Mouse (Mus musculus) layer of hippocampus, postnatal 25 days (tissue): ENCODE data around the gene Btbd7. TPM values are rescaled to one million over a fixed set of nuclear protein-coding genes. Genes with fewer than 3 reads are reported as not detected.
A peak's percentile ranks its signal among the peaks of the same experiment; 100 is the strongest.

Source experiments
- DNase-seq, 2 experiments: peaks; one replicate each; pipeline ENCODE4 v3.0.0; 2022; ENCODE audit warnings: mixed read lengths in 2 of 2, low spot score in 1 of 2; ENCODE audit errors: extremely low spot score in 1 of 2
- total RNA-seq, 2 experiments: library from RNA; stranded (reverse); gene quantifications; 2 replicates each; pipeline ENCODE4 v1.2.3; 2021

Gene Btbd7
- total RNA-seq, 2 experiments from 2014 or later, result 16.3 to 19.2 TPM

DNA sequence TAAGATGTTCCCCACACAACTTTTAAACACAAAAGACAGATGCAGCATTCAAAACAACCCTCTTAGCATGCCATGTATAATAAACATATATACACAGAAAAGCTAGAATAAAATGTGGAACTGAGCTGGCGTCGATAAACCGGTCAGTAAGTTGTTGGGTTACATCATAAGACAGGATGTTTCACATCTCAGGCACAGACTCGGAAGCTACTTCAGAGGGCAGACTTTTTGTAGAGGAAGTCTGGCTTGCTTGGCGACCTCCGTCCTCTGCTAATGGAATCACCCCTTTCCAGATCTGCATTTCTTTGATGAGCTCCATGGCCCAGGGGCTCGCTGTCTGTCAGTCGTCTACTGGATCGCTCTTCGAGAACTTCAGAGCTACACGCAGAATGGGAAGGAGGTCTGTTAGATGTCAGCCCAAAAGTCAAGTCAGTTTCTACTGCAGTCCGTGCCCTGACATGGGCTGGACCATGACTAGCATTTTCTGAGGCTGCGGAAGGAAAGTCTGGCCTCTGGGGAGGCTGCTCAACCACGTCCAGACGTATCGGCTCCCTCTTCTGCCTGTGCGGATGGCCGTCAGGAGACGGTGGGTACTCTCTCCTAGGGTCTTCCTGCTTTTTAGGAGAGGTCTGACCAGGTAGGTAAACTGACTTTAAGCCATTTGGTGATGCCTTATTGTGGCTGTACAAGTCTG lies 93.2 kb downstream of the Btbd7 start:
- DNase-seq, result no peak

GRCm38 (mm10) chr12:102782841-102783240 lies 95.4 kb downstream of the Btbd7 start:
- no peak for DNase-seq

DNA sequence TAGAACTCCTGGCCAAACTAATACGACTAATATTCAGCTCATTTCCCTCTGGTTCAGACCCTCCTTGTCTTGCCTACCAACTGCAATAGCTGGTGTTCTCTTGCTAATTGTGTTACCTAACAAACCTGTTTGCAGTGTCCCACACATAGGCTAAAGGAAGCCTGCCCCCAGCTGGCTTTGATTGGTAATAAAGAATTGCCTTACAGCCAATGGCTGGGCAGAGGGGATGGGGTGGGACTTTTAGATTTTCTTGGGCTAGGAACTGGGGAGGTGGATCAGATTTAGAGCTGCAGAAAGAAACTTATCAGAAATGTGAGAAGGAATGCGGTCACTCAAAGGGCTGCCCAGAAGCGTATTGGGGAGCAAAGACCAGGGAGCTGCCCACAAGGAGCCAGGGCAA lies 98.8 kb downstream of the Btbd7 start:
- DNase-seq, result no peak

GRCm38 (mm10) chr12:102778151-102778550 lies 100.1 kb downstream of the Btbd7 start:
- no peak for DNase-seq

DNA sequence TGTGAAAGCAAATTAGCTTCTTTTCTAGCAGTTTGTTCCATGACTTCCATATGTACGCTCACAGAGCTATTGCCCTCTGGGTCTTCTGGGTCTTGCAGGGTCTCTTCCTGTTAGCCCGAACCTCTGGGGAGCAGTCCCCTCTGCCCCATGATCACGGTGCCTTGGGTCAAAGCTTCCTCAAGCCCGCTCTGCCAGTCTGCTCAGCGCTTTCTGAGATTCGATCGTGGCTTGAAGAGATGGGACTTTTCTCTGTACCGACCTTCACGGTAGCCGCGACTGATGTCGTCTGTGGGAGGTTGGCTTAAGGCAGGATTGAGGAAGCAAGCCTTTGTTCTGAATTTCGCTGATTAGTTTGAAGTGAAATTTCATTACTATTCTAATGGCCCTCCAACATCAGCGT lies 102.2 kb downstream of the Btbd7 start:
- DNase-seq, result no peak

DNA sequence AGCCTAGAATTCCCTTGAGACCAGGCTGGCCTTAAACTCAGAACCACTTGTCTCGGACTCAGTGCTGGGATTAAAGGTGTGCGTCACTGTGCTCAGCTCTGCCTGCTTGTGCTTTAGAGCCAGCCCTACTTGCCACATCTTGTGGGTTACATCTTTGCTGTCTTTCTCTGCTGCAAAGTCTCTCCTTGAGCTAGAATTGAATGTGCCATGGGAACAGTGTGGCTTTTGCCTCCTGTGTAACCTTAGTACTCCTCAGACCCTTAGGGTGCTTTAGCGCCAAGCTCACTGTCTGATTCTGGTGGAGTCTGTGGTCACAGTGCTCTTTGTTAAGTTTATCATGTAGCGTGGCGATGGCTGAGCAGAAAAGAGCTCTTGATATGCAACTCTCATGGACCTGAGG lies 105.6 kb downstream of the Btbd7 start:
- DNase-seq, result no peak

DNA sequence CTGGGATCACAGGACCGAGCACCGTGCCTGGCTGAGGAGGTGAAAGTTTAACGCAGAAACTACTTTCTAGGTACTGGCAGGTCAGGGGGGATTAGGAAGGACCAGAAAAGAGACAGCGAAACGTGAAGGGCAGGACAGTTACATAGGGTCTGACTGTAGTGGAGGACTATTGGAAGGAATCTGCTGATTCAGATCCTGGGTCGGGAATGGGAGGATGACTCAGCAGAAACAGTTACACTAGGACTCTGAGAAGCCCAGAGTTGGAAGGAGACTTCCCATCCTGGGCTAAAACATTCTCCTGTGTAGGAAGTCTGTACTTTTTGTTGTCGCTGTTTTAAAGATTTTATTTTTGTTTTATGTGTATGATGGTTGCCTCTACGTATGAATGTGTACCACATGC lies 106.7 kb downstream of the Btbd7 start:
- no peak for DNase-seq

GRCm38 (mm10) chr12:102769000-102769399 lies 109.3 kb downstream of the Btbd7 start:
- no peak for DNase-seq

DNA sequence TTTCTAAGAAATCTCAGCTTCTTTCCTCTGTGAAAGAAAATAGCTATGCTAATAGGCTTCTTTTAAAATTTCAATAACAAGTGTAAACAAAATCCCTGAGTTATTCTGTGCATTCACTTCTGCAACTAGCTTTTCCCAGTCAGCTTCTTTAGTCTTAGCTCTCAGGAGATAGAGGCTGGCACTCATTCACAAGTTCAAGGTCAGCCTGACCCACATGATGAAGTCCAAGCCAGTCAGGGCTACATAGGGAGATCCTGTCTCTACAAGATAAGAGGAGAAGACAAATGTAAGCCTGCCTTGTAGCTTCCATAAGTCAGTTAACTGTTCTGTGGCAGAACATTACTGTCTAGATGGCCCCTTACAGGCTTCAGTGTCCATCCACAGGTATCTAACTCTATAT lies 114.6 kb downstream of the Btbd7 start:
- DNase-seq, result no peak

DNA sequence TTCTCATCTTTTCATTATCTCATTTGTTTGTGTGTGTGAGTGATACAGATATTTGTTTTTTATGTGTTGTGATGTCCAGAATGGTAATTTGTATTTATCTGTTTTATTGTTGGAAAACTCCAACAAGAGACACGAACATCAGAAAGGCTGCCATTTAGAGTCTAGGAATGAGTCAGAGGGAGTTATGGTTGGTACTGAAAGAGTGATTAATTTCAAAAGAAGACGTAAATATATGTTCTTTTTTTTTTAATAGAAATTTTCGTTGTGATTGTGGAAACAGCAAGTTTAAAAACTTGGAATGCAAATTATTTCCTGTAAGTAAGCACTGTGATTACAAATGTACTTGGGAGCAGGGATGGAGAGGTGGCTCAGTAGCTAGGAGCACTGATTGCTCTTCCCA lies 116.6 kb downstream of the Btbd7 start:
- DNase-seq, result no peak

DNA sequence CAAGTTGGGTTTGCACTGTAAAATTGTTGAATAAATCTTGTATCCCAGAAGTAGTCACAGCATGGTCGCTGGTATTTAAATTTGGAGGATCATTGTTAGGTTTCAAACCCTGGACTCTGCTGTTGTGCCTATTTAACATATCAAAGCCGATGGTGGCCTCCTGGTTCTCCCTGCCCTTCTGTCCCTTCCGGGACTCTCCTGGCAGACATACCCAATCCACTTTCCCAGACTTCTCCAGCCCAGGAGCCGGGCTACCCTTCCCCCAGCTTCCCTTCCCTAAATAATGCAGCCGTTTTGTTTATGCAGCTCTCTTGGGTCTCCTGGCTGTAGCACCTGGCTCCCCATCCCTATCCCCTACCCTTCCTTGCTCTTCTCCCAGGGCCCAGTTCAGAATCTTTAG lies 119.3 kb downstream of the Btbd7 start:
- DNase-seq, result no peak

GRCm38 (mm10) chr12:102758403-102758756 lies 119.9 kb downstream of the Btbd7 start, which contains the start of gene Gm20604:
Gene Gm20604 (minus strand): TSS chr12:102758672.
- DNase-seq, result no peak

- DNase-seq, result peak; percentile 85 to 93
Observed at GRCm38 (mm10) chr12:102757689-102758402, 120.4 kb downstream of the Btbd7 start, which contains the start of the genes Gm28051, Gon7 and Ubr7. Gene Gm28051 (minus strand): TSS chr12:102757765. Gene Gon7 (minus strand): TSS chr12:102757803. Gene Ubr7 (plus strand): TSS chr12:102757967.

GRCm38 (mm10) chr12:102757055-102757688 lies 121.1 kb downstream of the Btbd7 start:
- DNase-seq, result no peak

- no peak for DNase-seq
Observed at GRCm38 (mm10) chr12:102756304-102756703, 122.0 kb downstream of the Btbd7 start.

DNA sequence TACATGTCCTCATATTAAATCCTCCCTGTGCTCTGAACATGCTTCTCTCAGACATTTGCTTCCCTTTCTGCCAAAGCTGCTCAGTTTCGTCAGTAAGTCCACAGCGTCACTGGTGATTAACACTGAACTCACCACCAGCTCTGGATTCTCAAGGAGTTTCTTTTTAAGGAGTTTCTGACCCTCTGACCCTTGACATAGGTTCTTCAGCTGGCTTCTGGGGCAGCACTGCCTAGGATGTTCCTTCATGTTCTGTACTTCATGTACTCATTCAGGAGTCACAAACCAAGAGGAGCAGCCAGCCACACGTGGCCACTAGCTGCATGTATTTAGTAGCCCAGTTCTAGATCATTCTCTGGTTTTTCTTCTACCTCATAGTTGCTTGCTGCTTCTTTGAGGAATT lies 130.0 kb downstream of the Btbd7 start:
- DNase-seq, result no peak

- DNase-seq, result no peak
Observed at GRCm38 (mm10) chr12:102744839-102745238, 133.4 kb downstream of the Btbd7 start.

GRCm38 (mm10) chr12:102743589-102744574 lies 134.4 kb downstream of the Btbd7 start, which contains the start of the genes Moap1 and Tmem251:
Gene Moap1 (minus strand): TSS chr12:102743661.
Gene Tmem251 (plus strand): TSS chr12:102743762.
- peak; percentile 79 to 87 for DNase-seq

DNA sequence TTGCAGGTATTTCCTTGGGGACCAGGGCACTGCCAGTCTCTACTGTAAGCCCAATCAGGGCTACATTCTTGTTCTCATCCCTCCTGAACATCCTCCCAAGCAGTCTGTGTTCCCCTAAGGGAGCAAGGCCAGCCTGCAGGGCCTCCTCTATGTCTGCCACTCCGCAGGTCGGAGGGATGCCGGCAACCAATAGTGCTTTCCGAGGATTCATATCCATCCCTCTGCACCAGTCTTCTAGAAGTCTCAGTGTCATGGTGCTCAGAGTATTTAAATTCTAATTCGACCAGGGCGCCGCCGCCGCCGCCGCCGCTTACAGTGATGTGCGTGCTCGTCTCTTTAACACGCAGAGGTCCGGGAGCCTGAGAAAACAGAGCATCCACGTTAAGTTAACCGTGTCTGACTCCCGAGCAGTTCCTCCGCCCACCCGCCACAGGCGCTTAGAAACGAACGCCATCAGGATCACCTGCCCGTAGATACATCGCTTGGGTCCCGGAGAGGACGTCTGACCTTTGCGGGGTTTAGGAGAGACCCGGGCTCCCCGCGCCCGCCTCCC lies 135.2 kb downstream of the Btbd7 start:
- no peak for DNase-seq

DNA sequence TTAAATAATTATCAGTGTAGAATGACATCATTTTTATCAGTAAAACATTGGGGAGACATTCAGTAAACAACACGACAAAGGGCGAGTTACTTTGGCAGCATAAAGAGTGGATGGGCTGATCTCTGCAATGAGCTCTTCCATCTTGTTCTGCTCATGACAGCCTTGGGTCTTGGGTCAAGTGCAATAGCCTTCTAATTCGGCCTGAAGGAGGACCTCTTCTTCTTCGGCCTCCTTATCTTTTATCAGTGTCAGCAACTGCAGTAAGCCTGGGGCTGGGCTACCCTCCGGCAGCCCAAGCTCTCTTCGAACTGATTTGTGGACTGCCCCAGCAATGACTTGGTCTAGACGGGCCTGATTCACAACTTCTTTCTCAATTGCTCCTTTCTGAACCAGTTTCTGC lies 136.2 kb downstream of the Btbd7 start:
- DNase-seq, result no peak
